Mouse (Mus musculus) left cerebral cortex, adult 8-10 months (tissue): Measurements from ENCODE around the gene Tspo2. TPM values are rescaled to one million over a fixed set of nuclear protein-coding genes. Genes with fewer than 3 reads are reported as not detected.

Source experiments
- DNase-seq, 2 experiments: peaks; one replicate each; pipeline ENCODE4 v3.0.0; 2022; ENCODE audit warnings: low spot score in 2 of 2
- total RNA-seq, 4 experiments: library from RNA; stranded (reverse); gene quantifications; 2 replicates each; pipeline ENCODE4 v1.2.4; 2022

Gene Tspo2
- total RNA-seq, 4 experiments from 2014 or later: not detected

DNA sequence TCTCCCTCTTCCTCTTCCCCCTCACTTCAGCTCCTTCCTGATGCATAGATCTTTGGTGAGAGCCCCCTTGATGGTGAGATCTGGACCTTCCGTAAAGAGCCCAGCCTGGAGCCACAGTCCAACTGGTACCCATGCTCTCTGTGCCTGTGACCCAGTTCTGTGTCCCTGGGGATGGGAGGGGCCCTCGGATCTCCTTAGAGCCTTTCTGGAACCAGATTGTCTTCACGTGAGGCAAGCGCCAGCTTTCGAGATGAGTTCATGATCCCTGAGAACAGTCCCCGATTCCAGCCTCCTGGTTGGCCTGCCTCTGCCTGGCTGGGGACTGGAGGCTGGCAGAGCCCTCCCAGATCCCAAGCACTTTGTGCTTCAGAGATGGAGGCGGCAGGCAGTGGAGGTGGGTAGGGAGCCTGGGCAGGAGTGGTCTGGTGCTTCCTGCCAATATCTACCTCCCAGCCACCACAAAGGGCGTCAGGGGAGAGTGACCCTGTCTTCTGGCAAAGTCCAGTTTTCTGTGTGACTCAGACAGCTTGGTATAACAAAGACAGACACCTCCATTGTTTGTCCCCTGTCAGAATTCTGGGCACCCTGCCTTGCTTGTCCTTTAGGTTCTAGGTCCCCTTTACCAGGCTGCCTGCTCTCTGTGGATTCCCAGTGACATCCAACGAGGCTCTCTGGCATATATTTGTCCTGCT lies 577 bp upstream of the Tspo2 start:
- DNase-seq: no peak

DNA sequence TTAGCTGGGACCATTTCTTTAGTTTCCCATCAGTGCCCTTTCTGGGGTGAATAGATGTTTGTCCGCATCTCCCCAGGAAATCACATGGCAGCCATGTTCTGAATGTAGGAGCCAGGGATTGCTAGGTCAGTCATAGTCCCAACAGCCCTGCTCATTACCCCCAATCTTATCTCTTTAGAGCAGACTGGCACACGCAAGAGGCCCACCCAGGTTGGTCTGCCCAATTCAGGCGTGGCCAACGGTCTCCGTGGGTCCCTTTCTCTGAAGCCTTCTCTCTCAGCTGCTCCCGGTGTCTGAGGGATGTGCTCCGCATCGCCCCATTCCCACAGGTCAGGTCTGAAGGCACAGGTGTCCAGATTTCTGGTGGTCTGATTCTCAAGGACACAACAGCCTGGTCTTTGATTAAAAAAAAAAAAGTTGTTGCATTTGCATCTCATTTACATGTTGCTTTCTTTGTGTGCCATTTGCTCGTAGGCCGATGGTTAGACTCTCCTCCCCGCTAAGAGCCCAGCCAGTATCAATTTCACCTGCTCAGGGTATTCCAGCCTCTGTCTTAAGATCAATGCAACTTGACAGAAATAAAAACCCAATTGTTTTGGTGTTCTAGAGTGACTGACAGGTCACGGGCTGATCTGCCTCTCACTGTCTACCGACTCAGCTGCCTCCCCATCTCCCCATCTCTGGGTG lies 513 bp downstream of the Tspo2 start:
- no peak for DNase-seq

DNA sequence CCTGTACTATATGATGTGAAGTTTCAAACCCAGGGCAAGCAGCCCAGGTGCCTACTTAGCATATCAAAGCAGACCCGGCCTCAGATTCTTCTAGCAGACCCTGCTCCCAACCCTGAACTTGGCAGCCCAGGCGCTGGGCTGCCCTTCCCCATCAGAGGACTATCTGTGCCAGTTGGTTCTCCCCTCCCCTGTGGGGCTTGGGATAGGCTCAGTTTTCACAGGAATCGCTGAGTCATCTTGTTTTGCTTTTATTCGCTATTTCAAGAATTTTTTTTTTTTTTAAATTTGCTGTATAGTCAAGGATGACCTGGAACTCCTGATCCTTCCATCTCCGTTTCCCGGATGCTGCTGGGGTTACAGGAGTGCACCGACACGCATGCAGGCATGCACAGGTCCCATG lies 3.6 kb downstream of the Tspo2 start:
- DNase-seq: no peak

DNA sequence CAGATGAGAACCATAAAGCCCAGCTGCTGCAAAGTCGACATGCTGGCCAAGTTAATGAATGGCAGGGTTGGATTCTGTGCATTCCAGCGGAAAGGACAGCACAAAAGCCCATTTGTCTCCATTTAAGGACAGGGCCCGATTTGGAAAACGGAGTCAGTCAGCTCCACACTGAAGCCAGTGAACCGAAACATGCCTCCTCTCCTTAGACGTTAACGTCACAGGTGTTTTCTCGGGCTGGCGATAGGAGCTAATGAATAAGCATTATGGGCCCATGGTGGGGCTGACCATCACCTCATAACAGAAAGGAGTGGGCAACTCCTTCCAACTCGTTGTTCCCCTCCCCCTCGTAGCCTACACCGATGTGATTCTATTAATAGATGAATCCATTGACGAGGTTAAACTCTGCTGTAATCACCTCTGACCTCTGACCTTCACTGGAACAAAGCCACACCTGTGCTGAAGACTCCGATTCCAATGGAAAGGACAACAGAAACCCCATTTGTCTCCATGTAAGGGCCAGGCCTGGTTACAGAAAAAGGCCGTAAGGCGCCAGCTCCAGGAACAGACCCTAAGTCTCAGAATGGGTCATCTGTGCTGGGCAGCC lies 7.7 kb downstream of the Tspo2 start:
- no peak for DNase-seq

DNA sequence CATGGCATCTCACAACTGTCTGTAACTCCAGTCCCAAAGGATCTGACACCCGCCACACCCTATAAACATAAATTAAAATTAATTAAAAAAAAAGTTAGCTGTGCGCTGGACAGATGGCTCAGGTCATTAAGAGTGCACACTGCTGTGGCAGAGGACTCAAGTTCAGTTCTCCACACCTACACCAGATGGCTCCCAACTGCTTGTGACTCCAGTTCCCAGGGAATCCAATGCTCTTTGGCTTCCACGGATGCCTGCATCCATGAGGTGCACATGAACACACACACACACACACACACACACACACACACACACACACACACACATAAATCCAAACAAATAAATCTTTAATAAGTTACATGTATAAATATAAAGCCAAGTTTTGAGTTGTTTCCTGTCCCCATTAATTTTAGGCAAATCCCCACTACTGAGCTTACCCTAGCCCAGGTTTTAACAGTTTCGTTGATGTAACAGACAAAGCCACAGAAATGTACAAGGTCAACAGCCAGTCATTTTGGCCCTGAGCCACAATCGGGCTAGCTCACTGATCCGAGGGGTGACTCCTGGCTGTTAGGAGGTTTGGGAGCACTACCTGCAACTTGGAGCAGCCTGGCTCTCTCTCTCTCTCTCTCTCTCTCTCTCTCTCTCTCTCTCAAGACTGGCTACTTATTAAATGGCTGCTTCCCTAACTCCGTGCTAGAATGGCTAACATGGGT lies 8.4 kb downstream of the Tspo2 start:
- no peak for DNase-seq

DNA sequence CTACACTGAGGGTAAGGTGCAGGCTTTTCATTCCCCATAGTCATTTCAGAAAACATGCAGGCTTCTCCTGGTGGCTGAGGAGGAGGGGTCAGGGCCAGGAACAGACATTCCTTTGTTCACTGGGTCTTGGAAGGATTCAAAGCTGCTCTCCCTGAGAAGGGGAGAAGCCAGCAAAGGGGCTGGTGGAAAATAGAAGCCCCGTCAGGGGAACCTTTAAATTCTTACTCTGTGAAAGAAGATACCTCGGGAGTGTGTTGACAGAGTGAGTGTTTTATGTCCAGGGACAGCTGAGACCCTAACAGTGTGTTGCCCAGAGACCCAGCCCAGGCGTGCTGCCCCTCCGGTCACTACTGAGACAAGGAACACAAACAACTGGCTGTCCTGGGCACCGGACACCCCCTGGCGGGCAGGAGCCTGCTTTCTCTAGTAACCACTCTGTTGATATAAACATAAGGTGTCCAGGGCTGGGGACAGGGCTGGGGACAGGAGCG lies 13.9 kb downstream of the Tspo2 start:
- DNase-seq: no peak

DNA sequence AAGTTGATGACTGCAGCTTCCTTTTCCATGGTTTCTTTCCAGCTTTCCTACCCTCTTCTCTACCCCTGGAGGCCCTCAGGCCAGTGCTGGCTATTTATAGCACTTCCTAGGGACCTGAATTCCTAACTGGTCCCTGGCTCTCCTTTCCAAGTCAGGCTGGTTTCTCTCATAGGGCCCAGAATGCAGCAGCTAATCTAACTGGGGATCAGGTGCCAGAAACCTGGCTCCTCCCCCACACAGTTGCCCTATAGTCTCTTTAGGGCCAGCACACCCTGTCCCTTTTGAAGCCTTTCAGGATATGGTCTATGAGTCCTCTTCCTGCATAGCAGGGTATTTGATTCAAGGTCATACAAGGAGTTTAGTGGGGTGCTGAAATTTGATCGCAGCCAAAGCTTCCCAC lies 14.8 kb downstream of the Tspo2 start:
- no peak for DNase-seq

DNA sequence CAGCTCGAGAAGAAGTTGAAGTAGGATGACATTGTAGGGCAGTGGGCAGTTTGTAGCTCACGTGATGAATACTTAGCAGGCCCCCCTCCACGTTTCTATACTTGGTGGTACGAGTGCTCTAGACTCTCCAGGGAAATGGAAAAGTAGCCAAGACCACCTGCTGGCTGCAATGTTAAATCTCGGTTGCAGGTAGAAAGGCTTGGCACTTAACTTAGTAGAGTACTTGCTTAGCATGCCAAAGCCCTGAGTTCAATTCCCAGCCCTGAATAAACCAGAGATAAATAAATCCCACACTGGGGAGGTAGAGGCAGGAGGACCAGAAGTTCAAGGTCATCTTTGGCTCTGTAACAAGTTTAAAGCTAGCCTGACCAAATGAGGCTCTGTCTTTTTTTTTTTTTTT lies 16.8 kb downstream of the Tspo2 start:
- no peak for DNase-seq

DNA sequence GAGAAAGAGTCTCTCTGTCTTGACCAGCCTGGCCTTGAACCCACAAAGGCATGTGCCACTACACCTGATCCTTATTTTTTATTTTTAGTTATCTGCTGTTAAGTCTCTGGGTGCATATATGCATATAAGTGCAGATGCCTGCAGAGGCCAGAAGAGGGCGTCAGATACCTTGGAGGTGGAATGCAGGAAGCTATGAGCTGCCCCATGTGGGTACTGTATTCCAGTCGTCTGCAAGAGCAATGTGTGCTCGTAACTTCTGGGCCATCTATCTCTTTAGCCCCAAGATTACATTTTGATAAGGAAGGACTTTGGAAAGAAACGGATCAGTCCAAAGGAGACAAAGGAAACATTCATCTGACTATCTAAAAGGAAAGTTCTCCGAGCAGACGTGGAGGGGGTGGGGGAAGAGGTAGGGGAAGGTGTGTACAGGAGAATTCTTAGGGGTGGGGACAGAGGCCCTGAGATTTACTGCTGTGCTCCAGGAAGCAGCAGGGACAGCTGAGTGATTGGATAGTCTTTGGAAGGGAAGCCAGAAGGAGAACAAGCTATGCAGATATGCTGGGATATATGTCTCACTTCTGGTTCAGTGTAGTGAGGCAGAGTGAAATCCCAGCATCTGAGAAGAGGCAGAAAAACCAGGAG lies 17.5 kb downstream of the Tspo2 start:
- no peak for DNase-seq

DNA sequence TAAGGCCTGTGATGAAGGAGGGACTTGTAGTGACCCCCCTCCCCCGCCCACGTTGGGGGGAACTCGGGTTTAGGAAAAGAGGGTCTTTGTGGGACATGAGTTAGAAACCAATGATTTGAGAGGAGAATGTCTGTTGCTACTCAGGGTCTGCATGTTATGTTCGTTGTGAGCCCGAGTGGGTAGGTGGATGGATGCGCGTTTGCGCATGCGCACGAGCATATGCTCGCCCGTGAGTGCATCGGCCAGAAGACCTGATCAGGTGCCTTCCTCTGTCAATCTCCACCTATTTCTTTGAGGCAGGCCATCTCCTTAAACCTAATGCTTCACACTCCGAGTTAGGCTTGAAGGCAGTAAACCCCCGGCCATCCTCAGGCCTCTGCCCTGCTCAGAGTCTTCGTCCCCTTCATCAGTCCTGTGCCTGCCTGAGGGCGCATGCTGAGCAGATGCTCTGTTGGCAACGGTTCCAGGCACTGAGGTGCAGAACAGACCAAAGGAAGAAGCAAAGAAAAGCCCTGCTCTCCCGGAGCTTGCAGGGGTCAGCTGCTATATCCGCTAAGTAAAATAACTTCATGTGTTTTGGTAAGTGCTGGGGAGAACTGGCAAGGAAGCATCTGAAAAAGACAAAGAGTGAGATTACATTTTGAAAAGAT lies 18.2 kb downstream of the Tspo2 start:
- DNase-seq: no peak

DNA sequence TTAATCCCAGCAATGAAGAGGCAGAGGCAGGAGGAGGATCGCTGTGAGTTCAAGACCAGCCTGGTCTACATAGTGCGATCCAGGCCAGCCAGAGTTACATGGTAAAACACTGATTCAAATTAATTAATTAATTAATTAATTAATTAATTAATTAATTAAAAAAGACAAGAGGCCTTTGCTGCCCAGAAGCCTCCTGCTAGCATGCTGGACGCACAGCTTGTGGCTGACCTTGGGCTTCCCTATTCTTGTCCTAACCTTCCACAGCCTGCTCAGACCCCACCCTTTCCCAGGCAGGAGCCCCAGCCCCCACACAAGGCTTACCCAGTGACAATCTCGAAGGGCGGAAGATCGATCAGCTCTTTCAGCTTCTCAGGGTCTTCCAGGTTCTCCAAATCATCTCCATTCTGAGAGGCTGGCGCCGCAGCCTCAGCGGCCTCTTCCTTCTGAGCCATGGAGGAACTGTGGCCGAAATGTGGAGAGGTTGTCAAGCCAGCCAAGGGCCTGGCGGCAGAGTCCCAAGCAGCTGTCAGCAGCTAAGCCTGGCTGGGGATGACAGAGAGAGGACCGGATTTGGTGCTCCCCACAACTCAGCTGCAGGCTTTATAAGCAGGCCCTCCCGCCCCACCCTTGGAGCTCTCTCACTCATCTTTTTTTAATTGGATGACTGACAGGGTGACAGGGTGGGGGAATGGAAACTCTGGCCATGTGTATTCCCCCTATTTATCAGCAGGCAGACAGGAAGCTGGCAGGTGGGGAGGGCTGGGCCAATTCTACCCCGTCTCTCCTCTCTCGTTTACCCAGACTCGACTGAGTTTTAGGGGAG lies 19.0 kb downstream of the Tspo2 start, which contains the start of gene Apobec2:
Gene Apobec2 (minus strand): TSS at position 773 of the 823 bp plus-strand sequence.
- no peak for DNase-seq

DNA sequence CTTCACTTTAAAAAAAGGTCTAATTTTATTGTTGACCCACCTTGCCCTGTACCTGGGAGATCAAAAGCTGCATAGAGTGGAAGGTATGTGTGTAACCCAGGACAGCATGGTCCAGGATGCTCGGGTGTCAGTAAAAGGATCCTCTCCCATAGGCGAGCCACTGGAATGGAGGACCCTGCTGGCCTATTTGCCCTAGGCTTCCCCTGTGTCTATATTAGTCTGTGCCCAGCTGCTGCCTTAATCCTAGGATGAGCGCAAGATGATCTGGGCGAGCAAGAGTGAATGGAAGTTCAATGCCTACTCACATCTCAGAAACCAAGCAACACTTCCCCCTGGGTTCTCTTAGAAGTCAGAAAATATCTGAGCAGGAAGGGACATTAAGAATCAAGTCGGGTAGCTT lies 20.3 kb downstream of the Tspo2 start:
- DNase-seq: no peak

DNA sequence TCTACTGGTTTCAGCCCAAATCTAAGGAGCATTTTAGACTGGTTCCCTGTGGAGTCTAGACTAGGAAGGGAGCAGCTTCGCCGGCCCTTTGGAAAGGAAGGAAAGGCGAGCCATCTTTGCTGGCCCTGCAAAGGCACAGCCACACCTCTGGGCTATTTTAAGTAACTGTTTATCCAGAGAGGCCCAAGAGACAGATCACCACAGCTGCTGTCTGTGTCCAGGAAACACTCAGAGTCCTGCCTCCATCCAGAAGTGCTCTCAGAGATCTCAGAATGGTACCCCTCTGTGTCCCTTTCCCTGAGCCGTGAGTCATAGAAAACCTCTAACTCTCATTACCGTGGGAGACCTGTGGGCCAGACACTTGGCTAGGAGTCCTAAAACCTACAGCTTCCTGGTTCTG lies 20.9 kb downstream of the Tspo2 start:
- no peak for DNase-seq

DNA sequence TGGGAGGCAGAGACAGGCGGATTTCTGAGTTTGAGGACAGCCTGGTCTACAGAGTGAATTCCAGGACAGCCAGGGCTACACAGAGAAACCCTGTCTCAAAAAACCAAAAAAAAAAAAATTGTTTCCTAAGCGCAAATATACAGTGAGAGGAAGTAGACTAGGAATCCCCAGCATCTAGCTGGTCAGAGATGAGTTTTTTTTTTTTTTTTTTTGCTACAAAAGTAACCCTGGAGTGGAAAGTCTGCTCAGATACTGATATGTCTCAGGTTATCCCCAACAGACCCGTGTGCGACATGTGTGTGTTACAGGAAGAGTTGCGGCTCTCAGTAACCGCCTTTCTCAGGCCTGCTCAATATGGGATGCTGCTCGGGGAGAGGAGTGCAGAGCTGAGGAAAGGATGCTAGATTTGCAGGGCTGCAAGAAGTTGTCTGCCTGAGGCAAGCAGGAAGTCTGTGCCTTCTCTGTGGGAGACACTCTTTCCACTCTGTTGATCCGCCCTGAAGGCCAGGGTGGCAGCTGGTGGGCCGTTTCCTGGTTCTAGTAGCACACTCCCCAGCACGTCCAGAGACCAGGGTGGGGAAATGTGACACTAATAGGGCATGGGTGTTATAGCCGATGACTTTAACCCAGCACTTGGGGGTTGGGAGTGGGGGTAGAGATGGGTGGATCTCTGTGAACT lies 23.3 kb downstream of the Tspo2 start:
- DNase-seq: no peak

DNA sequence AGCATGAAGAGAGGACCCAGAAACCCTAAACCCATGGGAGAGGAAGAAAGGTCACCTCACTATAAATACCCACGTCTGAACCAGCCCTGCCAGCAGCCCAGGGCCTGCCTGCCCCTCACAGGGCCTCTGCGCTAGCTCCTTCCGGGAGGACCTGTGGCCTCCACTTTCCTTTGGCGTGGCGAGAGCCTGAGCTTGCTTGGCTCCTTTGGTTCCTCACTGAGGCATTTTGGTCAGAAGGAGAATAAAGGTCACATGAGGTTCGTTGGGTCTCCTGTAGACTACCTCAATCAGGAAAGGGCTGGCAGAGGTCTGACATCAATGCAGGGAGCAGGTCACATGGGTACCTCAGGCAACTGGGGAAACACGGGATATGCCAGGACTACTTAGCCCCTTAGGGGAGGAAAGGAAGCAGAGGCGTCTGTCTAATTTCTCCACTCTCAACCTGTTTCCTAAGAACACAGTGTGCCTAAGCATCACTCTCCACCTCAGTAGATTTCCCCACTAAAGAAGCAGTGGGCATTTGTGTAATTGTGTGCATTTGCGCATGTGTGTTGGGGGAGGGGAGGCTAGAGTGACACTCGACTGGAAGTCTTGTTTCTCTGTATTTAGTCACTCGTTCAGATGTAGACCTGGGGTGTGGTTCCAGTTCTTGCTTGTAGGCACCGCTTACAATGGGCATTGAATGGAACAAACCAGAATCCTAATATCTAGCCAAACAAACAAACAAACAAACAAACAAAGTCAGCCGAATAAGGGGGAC lies 24.2 kb downstream of the Tspo2 start:
- DNase-seq: no peak

DNA sequence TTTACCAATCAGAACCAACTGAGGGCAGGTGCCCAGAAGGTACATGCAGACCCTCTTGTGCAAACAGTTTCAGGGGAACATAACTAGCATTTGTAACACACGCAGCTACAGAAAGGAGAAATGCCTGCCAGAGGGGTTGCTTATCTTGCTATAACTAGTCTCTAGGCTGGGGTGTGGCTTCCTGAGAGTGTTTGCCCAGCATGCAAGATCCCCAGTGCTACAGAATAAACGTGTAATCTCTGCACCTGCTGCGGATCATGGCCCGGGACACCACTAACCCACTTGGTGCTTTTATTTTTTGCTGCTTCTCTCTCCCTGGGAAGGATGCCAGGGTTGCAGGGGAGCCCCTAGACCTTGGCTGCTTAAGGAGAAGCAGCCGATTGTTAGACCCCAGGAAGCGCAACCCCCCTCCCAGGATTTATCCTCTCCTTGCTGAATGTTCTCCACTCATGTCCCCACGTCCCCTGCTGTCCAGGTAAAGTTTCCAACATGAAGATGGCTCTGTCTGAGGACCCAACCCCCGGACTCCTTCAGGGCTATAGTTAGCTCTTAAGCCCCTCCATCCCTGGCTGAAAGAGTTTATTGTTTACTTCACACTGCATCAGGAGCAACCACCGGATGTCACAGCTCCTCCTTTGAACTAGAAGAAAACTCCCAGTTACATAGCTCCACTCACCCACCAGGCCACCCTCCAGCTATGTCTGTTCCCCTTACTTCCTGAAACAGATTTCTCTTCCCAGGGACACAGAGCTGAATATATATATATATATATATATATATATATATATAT lies 25.3 kb downstream of the Tspo2 start:
- DNase-seq: no peak

DNA sequence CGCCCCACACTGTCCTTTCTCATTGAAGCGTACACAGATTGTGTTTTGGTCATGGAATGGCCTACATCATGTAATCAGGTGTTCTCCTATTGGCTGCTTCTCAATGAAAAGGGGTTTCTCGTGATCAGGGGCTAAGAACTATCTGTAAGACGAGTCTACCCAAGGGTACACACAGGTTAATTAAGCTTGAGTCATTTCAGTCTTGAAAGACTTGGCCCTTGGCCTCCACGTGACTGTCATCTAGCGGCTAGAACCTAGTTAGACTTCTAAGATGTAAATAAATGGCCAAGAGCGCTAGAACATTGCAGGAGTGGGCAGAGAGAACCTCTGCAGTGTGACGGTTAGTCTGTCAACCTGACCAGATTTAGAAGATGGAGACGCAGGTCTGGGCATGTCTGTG lies 27.1 kb downstream of the Tspo2 start:
- DNase-seq: no peak

DNA sequence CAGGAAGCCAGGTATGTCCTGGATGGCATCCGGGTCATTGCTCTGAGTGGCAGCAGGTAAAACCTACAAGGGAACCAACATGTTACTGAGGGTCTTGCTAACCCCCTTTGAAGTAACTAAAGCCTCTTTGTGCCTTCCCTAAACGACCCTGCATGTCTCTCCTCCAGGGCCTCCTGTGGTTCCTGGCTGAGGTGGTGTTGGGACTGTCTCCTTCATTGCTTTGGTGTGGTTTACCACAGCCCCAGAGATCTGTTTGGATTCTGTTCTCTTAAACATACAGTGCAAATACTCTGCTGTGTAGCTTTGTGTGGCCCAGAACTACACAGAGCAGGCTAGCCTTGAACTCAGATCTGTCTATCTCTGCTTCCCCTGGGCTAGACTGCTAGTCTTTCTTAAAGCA lies 31.8 kb downstream of the Tspo2 start:
- DNase-seq: no peak
